8 mouse cellular contexts compared by ENCODE assay signal in the genomic region with DNA sequence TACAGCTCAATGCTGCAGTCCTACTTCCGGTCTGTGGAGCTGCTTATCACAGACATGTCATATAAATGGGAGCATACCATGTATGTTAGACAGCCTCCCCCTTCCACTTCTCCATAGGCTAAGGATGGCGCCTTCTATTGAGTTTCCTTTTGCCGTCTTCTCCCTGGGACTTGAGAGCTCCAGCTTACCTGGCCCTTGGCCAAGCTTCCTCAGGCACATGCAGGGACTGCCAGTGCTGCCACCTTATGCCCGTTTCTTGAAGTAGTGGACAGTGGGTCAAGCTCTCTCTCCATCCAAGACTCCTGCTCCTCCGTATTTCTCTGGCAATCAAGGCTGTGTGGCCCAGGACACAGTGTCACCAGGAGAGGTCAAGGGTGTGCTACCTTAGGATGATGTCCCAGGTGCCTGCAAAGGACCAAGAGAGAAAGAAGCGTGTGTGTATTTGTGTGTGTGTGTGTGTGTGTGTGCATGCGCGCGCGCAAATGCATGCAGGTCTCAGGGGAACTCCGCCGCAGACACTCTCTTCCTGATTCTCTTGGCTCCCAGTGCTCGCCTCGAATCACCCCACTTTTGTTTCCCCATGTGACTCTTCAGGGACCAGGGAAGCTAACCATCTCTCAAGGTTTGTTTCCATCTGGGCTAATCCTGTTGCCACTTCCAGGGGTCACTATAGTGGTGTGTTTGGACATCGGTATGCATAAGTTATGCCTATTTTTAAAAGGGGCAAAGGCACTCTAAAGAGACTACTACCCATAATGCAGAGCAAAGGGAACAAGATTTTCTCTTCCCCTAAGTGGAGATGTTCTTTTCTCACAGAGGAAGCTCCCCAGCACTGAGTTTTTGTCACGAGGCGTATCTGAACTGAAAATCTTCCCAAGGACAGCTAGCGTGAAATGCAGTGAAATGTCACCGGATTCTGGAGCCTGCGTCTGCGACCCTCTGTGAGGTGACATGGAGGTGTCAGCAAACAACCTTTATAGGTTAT. TPM values are rescaled to one million over a fixed set of nuclear protein-coding genes. Genes with fewer than 3 reads are reported as not detected.
DNase-seq lines count a peak whose midpoint lies in the region; ATAC-seq lines count a peak whose summit lies in the region.

No protein-coding gene starts in this region.

- H3K4me2 ChIP-seq in stomach, embryonic 16.5 days (ENCODE audit: low read depth, low read length): no peak overlapping the region

- no peak overlapping the region for H3K27ac ChIP-seq in stomach, embryonic 16.5 days (ENCODE audit: low read length)

- H3K9me3 ChIP-seq in stomach, embryonic 16.5 days (replicated peaks; ENCODE audit: control insufficient read depth, low read length): no peaks in the 10 kb centered on the region

- WGBS in stomach, embryonic 16.5 days: 78% methylated on average over 21 of the region's 21 CpGs

- no peaks in the 10 kb centered on the region for H3K27me3 ChIP-seq in stomach, embryonic 16.5 days (ENCODE audit: control insufficient read depth, insufficient read depth, low read length)

- ATAC-seq in megakaryocyte progenitor cell, adult 5-6 weeks (replicated peaks; ENCODE audit: poor library complexity): peak; percentile 89
- ATAC-seq in stomach, embryonic 16.5 days (ENCODE audit: insufficient read depth, low FRiP score): peak; percentile 75; the same call in 1 of the 2 replicates

- no peaks in the 10 kb centered on the region for H3K36me3 ChIP-seq in stomach, embryonic 16.5 days (ENCODE audit: control insufficient read depth, insufficient read depth, low read length)

- peak; percentile 94 for DNase-seq in 416B (ENCODE audit: low read depth)
- DNase-seq in CD4-positive helper T cell, adult 2 months (ENCODE audit: low read depth, low spot score): peak; percentile 28
- DNase-seq in cerebellum, adult 8-10 months: peak; percentile 87
- peak; percentile 88 to 89 for DNase-seq in heart, adult 18-20 months
- peak; percentile 88 for DNase-seq in layer of hippocampus, adult 9-11 months
- DNase-seq in embryo, embryonic 11 days: no peak

- H3K4me1 ChIP-seq in stomach, embryonic 16.5 days (ENCODE audit: control insufficient read depth, insufficient read depth, low read length): no peaks in the 10 kb centered on the region

- no peak overlapping the region for H3K9ac ChIP-seq in stomach, embryonic 16.5 days (ENCODE audit: low read length)

- H3K4me3 ChIP-seq in stomach, embryonic 16.5 days (replicated peaks; ENCODE audit: low read length): no peak overlapping the region

RNA-seq across cellular contexts. Expression of gene Arid1a, which starts 18.3 kb away (rescaled TPM):
- total RNA-seq in heart, adult 18-20 months (2021): 10 to 100 TPM; 31.3 to 34.9 TPM
- total RNA-seq in megakaryocyte progenitor cell, adult 5-6 weeks (2015): 106 and 108 TPM in 2 replicates
- 27.0 and 30.0 TPM in 2 replicates for total RNA-seq in megakaryocyte progenitor cell, adult 5-6 weeks (2017)
- 25.0 and 26.1 TPM in 2 replicates for polyA plus RNA-seq in stomach, embryonic 16.5 days (2015; fragmentation: Nextera tagmentation; extraction: Ambion mirVana)
